Mouse (Mus musculus): ENCODE measurements around the gene Siah1b.

Siah1b gene

GRCm38 (mm10) chrX:164032526-164032925 lies 43.8 kb downstream of the Siah1b start:
- no peak for DNase-seq (ENCODE audit: low spot score)

- peak; percentile 89 for DNase-seq (ENCODE audit: low spot score)
Observed at GRCm38 (mm10) chrX:164027607-164028289, 48.5 kb downstream of the Siah1b start, which contains the start of gene Car5b. Gene Car5b (minus strand): TSS chrX:164027997.
